Mouse (Mus musculus) neural tube, embryonic 12.5 days (tissue): ENCODE measurements at regions not wholly inside any gene's neighbourhood (a gene's known extent, or its start where the extent isn't known, plus 50 kb on each side); places are given as distances from the start of the nearest gene placed in this dataset.

ENCODE experiments used
- ATAC-seq: fragments of 200-750 bp; cut with Nextera tagmentation; 2 replicates; pipeline ENCODE4 v1.8.0; 2017; ENCODE audit warnings: low read depth, mild to moderate bottlenecking, moderate TSS enrichment, moderate library complexity; ENCODE audit not compliant: low FRiP score
- H3K27ac ChIP-seq: fragments of 300-500 bp; sonication (generic); 2 replicates; pipeline ENCODE4 v1.5.1; 2016
- H3K27me3 ChIP-seq: fragments of 300-500 bp; sonication (generic); replicated peaks from 2 replicates; pipeline ENCODE4 v1.6.1; 2016; ENCODE audit warnings: mild to moderate bottlenecking
- H3K36me3 ChIP-seq: fragments of 300-500 bp; sonication (generic); 2 replicates; pipeline ENCODE4 v1.6.1; 2016; ENCODE audit warnings: mild to moderate bottlenecking
- H3K4me1 ChIP-seq: fragments of 300-500 bp; sonication (generic); 2 replicates; pipeline ENCODE4 v1.6.1; 2016
- H3K4me2 ChIP-seq: fragments of 300-500 bp; sonication (generic); replicated peaks from 2 replicates; pipeline ENCODE4 v1.6.1; 2016; ENCODE audit warnings: mild to moderate bottlenecking
- H3K4me3 ChIP-seq: fragments of 300-500 bp; sonication (generic); 2 replicates; pipeline ENCODE4 v1.5.1; 2016
- H3K9ac ChIP-seq: fragments of 300-500 bp; sonication (generic); 2 replicates; pipeline ENCODE4 v1.6.1; 2016; ENCODE audit warnings: mild to moderate bottlenecking
- H3K9me3 ChIP-seq: fragments of 300-500 bp; sonication (generic); 2 replicates; pipeline ENCODE4 v1.6.1; 2016; ENCODE audit warnings: mild to moderate bottlenecking
- WGBS: fragments of 180-500 bp; shearing (Covaris S2); methylation state at CpG from one replicate; pipeline ENCODE4 v1.1.7; 2016; 5-methylcytosine and 5-hydroxymethylcytosine counted together

- WGBS = 57% methylated on average over 9 of the region's 9 CpGs
- no peaks in the 10 kb centered on the region for H3K4me1 ChIP-seq
- H3K27me3 ChIP-seq = no peaks in the 10 kb centered on the region
Observed at GRCm38 (mm10) chr17:79199814-79200491, 148.2 kb downstream of the Qpct start.

GRCm38 (mm10) chr17:79191871-79192373 is 140.2 kb downstream of the Qpct start:
- Histone ChIP-seq H3K9me3 (no peaks in the 10 kb centered on the region), H3K4me1 (no peaks in the 10 kb centered on the region), H3K4me2 (no peak overlapping the region), H3K36me3 (no peaks in the 10 kb centered on the region), H3K27ac (no peak overlapping the region), H3K27me3 (no peaks in the 10 kb centered on the region), H3K9ac (no peak overlapping the region), H3K4me3 (no peak overlapping the region)
- ATAC-seq = no peak
- 78% methylated on average over 5 of the region's 5 CpGs for WGBS

More at GRCm38 (mm10) chr17:79199814-79200491, 148.2 kb downstream of the Qpct start:
- Histone ChIP-seq H3K27ac (no peak overlapping the region), H3K4me2 (no peak overlapping the region), H3K9ac (no peak overlapping the region), H3K9me3 (peaks cover 7% of the 10 kb centered on the region; the same call in 1 of the 2 replicates), H3K36me3 (no peaks in the 10 kb centered on the region), H3K4me3 (no peak overlapping the region)
- ATAC-seq = peak; percentile 48; the same call in 1 of the 2 replicates

GRCm38 (mm10) chr17:79188282-79188681 is 136.6 kb downstream of the Qpct start:
- H3K36me3 ChIP-seq = no peaks in the 10 kb centered on the region
- H3K27ac ChIP-seq = no peak overlapping the region
- 70% methylated on average over 7 of the region's 7 CpGs for WGBS
- no peak for ATAC-seq
- H3K9me3 ChIP-seq = no peaks in the 10 kb centered on the region
- H3K4me3 ChIP-seq = no peak overlapping the region
- H3K4me1 ChIP-seq = no peaks in the 10 kb centered on the region
- H3K27me3 ChIP-seq = no peaks in the 10 kb centered on the region
- no peak overlapping the region for H3K9ac ChIP-seq
- no peak overlapping the region for H3K4me2 ChIP-seq

- Histone ChIP-seq H3K9me3 (no peaks in the 10 kb centered on the region), H3K36me3 (no peaks in the 10 kb centered on the region), H3K4me3 (no peak overlapping the region), H3K27ac (no peak overlapping the region), H3K4me1 (no peaks in the 10 kb centered on the region), H3K9ac (no peak overlapping the region), H3K27me3 (no peaks in the 10 kb centered on the region), H3K4me2 (no peak overlapping the region)
- no peak; the same call in 1 of the 2 replicates for ATAC-seq
- WGBS = 68% methylated on average over 3 of the region's 3 CpGs
Observed at GRCm38 (mm10) chr17:79180277-79181130, 128.8 kb downstream of the Qpct start.

GRCm38 (mm10) chr17:79177259-79177658 is 125.6 kb downstream of the Qpct start:
- no peaks in the 10 kb centered on the region for H3K27me3 ChIP-seq
- no peak overlapping the region for H3K4me2 ChIP-seq
- H3K9ac ChIP-seq = no peak overlapping the region
- no peaks in the 10 kb centered on the region for H3K4me1 ChIP-seq
- no peaks in the 10 kb centered on the region for H3K9me3 ChIP-seq
- no peak overlapping the region for H3K27ac ChIP-seq
- no peaks in the 10 kb centered on the region for H3K36me3 ChIP-seq
- 79% methylated on average over 3 of the region's 3 CpGs for WGBS
- no peak overlapping the region for H3K4me3 ChIP-seq
- no peak for ATAC-seq

GRCm38 (mm10) chr17:79176356-79176755 is 124.7 kb downstream of the Qpct start:
- H3K4me2 ChIP-seq = no peak overlapping the region
- WGBS = 89% methylated on average over 7 of the region's 7 CpGs
- H3K27ac ChIP-seq = no peak overlapping the region
- no peak overlapping the region for H3K9ac ChIP-seq
- H3K27me3 ChIP-seq = no peaks in the 10 kb centered on the region
- no peaks in the 10 kb centered on the region for H3K4me1 ChIP-seq
- no peak overlapping the region for H3K4me3 ChIP-seq
- no peak for ATAC-seq
- H3K36me3 ChIP-seq = no peaks in the 10 kb centered on the region
- no peaks in the 10 kb centered on the region for H3K9me3 ChIP-seq

GRCm38 (mm10) chr17:79175381-79175780 is 123.7 kb downstream of the Qpct start:
- Histone ChIP-seq H3K36me3 (no peaks in the 10 kb centered on the region), H3K9ac (no peak overlapping the region), H3K4me1 (no peaks in the 10 kb centered on the region), H3K4me3 (no peak overlapping the region), H3K27ac (no peak overlapping the region), H3K9me3 (no peaks in the 10 kb centered on the region), H3K4me2 (no peak overlapping the region), H3K27me3 (no peaks in the 10 kb centered on the region)
- ATAC-seq = no peak
- 78% methylated on average over 2 of the region's 2 CpGs for WGBS

GRCm38 (mm10) chr17:79172328-79172727 is 120.6 kb downstream of the Qpct start:
- no peak overlapping the region for H3K4me2 ChIP-seq
- H3K4me1 ChIP-seq = no peaks in the 10 kb centered on the region
- ATAC-seq = no peak
- H3K9me3 ChIP-seq = no peaks in the 10 kb centered on the region
- H3K36me3 ChIP-seq = no peaks in the 10 kb centered on the region
- H3K27me3 ChIP-seq = no peaks in the 10 kb centered on the region
- H3K9ac ChIP-seq = no peak overlapping the region
- WGBS = 66% methylated on average over 2 of the region's 2 CpGs
- no peak overlapping the region for H3K4me3 ChIP-seq
- H3K27ac ChIP-seq = no peak overlapping the region

GRCm38 (mm10) chr17:79170690-79171089 is 119.0 kb downstream of the Qpct start:
- H3K9ac ChIP-seq = no peak overlapping the region
- no peaks in the 10 kb centered on the region for H3K36me3 ChIP-seq
- no peak overlapping the region for H3K27ac ChIP-seq
- no peak overlapping the region for H3K4me3 ChIP-seq
- no peaks in the 10 kb centered on the region for H3K4me1 ChIP-seq
- no peaks in the 10 kb centered on the region for H3K27me3 ChIP-seq
- 85% methylated on average over 4 of the region's 4 CpGs for WGBS
- ATAC-seq = no peak
- H3K4me2 ChIP-seq = no peak overlapping the region
- no peaks in the 10 kb centered on the region for H3K9me3 ChIP-seq

GRCm38 (mm10) chr17:79167198-79167597 is 115.5 kb downstream of the Qpct start:
- H3K27me3 ChIP-seq = no peaks in the 10 kb centered on the region
- no peaks in the 10 kb centered on the region for H3K9me3 ChIP-seq
- no peak overlapping the region for H3K9ac ChIP-seq
- no peak overlapping the region for H3K4me3 ChIP-seq
- 58% methylated on average over 6 of the region's 6 CpGs for WGBS
- no peak overlapping the region for H3K27ac ChIP-seq
- no peak for ATAC-seq
- no peak overlapping the region for H3K4me2 ChIP-seq
- no peaks in the 10 kb centered on the region for H3K4me1 ChIP-seq
- no peaks in the 10 kb centered on the region for H3K36me3 ChIP-seq

- no peak for ATAC-seq
- H3K27ac ChIP-seq = no peak overlapping the region
- no peak overlapping the region for H3K4me3 ChIP-seq
- H3K36me3 ChIP-seq = no peaks in the 10 kb centered on the region
- H3K4me1 ChIP-seq = no peaks in the 10 kb centered on the region
- H3K4me2 ChIP-seq = no peak overlapping the region
- H3K27me3 ChIP-seq = no peaks in the 10 kb centered on the region
- 59% methylated on average over 5 of the region's 5 CpGs for WGBS
- H3K9me3 ChIP-seq = no peaks in the 10 kb centered on the region
- no peak overlapping the region for H3K9ac ChIP-seq
Observed at GRCm38 (mm10) chr17:79164874-79165553, 113.3 kb downstream of the Qpct start.

GRCm38 (mm10) chr17:79163983-79164382 is 112.3 kb downstream of the Qpct start:
- 82% methylated on average over 6 of the region's 6 CpGs for WGBS
- Histone ChIP-seq H3K36me3 (no peaks in the 10 kb centered on the region), H3K4me1 (no peaks in the 10 kb centered on the region), H3K4me3 (no peak overlapping the region), H3K9ac (no peak overlapping the region), H3K27ac (no peak overlapping the region), H3K9me3 (no peaks in the 10 kb centered on the region), H3K27me3 (no peaks in the 10 kb centered on the region), H3K4me2 (no peak overlapping the region)
- ATAC-seq = no peak
